Mouse (Mus musculus) brain, embryonic 14.5 days (tissue): ENCODE measurements at regions not wholly inside any gene's neighbourhood (a gene's known extent, or its start where the extent isn't known, plus 50 kb on each side); places are given as distances from the start of the nearest gene placed in this dataset.

Experiments used
- DNase-seq: peaks from one replicate; pipeline ENCODE4 v3.0.0-alpha.2; 2011; ENCODE audit warnings: low read depth
- POLR2A ChIP-seq: fragments of 200-500 bp; IDR thresholded peaks from 2 replicates; pipeline ENCODE4 v1.6.1; 2012; ENCODE audit warnings: mild to moderate bottlenecking, inconsistent platforms, borderline replicate concordance; ENCODE audit not compliant: poor library complexity, insufficient read depth, insufficient read length, severe bottlenecking; ENCODE audit errors: extremely low read depth

- no peak for TF ChIP-seq POLR2A
- DNase-seq = no peak
Measured at GRCm38 (mm10) chr1:158193968-158194565, 162.1 kb downstream of the Brinp2 start.
